Mouse (Mus musculus) lung, postnatal 0 days (tissue): ENCODE measurements at regions not wholly inside any gene's neighbourhood (a gene's known extent, or its start where the extent isn't known, plus 50 kb on each side); places are given as distances from the start of the nearest gene placed in this dataset.

Source experiments
- CTCF ChIP-seq: IDR thresholded peaks from 2 replicates; pipeline ENCODE4 v1.5.1; 2016; ENCODE audit warnings: antibody characterized with exemption, mild to moderate bottlenecking
- EP300 ChIP-seq: IDR thresholded peaks from 2 replicates; pipeline ENCODE4 v1.6.1; 2016; ENCODE audit warnings: antibody characterized with exemption, mild to moderate bottlenecking, control low read depth

DNA sequence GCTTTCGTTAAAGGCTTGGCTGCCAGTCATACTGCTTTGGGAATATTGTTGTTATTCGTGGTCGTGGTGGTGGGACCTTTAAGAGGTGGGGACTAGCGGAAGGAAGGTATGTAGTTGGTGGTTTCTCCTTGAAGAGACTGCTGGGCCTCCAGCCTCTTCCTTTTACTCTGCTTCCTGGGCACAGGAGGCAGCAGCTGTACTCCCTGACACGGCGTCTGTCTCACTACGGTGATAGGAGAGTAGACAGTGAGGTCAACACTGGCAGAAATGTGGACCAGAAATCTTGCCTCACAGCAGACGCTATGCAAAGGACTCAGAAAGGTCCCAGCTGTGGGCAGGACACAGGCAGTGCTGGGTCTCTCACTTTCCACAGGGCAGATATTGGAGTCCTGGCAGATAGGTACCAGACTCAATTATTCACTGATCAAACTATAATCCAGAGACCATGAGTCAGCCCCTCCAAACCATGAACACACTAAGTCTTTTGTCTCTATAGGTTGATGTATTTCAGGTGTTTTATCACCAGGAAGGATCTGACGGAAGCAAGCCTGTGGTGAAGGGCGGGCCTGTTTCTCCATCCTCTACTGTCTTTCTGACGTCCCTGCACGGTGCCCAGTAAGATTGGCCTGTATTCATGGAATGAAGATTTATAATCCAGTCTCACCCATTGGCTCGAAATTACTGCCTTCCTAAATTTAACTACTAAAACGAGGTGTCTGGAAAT is 134.6 kb upstream of the Mdm1 start:
- TF ChIP-seq CTCF (no peak), EP300 (no peak)
